Mouse (Mus musculus): ENCODE measurements around the gene Fam171a2. TPM values are rescaled to one million over a fixed set of nuclear protein-coding genes. Genes with fewer than 3 reads are reported as not detected.

Gene Fam171a2
- not detected for total RNA-seq (2023)

GRCm38 (mm10) chr11:102447497-102447896 lies at the start of gene Fam171a2:
Fam171a2 (minus strand) TSS chr11:102447682.

GRCm38 (mm10) chr11:102469648-102470357 lies 22.3 kb upstream of the Fam171a2 start, which contains the start of gene Itga2b:
Itga2b (minus strand) TSS chr11:102470122.

GRCm38 (mm10) chr11:102430121-102431017 lies 17.1 kb downstream of the Fam171a2 start, which contains the start of gene Grn:
Grn (plus strand) TSS chr11:102430315.

GRCm38 (mm10) chr11:102407834-102408215 lies 39.7 kb downstream of the Fam171a2 start, which contains the start of gene Slc25a39:
Slc25a39 (minus strand) TSS chr11:102407946.

GRCm38 (mm10) chr11:102393238-102393634 lies 54.2 kb downstream of the Fam171a2 start, which contains the start of gene Rundc3a:
Rundc3a (plus strand) TSS chr11:102393403.

Other genes with a start within 250 kb of the Fam171a2 start
- 100 to 1,000 TPM; 117 to 132 TPM for gene Hdac5, start 217.5 kb downstream of the Fam171a2 start, total RNA-seq (2023)
- under 1 TPM; 0.71 to 0.96 TPM for gene BC030867, start 198.8 kb downstream of the Fam171a2 start, total RNA-seq (2023)
- gene Asb16, start 178.9 kb downstream of the Fam171a2 start, total RNA-seq (2023) = not detected
- gene Tmub2, start 162.8 kb downstream of the Fam171a2 start, total RNA-seq (2023) = 10 to 100 TPM; 43.7 to 45.4 TPM
- gene Atxn7l3, start 151.1 kb downstream of the Fam171a2 start, total RNA-seq (2023) = 10 to 100 TPM; 72.1 to 73.0 TPM
- gene Ubtf, start 127.9 kb downstream of the Fam171a2 start, total RNA-seq (2023) = 100 to 1,000 TPM; 172 to 178 TPM
- gene Slc4a1, start 81.5 kb downstream of the Fam171a2 start, total RNA-seq (2023) = under 1 TPM in 1 of 2 experiments, not detected in 1; 0.70 TPM
- gene Rundc3a, start 54.3 kb downstream of the Fam171a2 start, total RNA-seq (2023) = 1 to 10 TPM in 1 of 2 experiments, under 1 TPM in 1; 0.56 to 2.4 TPM
- 10 to 100 TPM; 41.6 to 41.8 TPM for gene Slc25a39, start 39.7 kb downstream of the Fam171a2 start, total RNA-seq (2023)
- gene Grn, start 17.4 kb downstream of the Fam171a2 start, total RNA-seq (2023) = 10 to 100 TPM; 62.2 to 72.9 TPM
- 1 to 10 TPM; 6.4 to 7.9 TPM for gene Itga2b, start 22.4 kb upstream of the Fam171a2 start, total RNA-seq (2023)
- gene Gpatch8, start 108.7 kb upstream of the Fam171a2 start, total RNA-seq (2023) = 10 to 100 TPM; 61.3 to 65.5 TPM
- gene Gm11627, start 131.8 kb upstream of the Fam171a2 start, total RNA-seq (2023) = not detected
- not detected for gene Fzd2, start 156.7 kb upstream of the Fam171a2 start, total RNA-seq (2023)
- gene Meioc, start 216.0 kb upstream of the Fam171a2 start, total RNA-seq (2023) = not detected